ENCODE assay signal across 17 mouse cellular contexts in genomic region chr14:78983104-78983503, GRCm38 (mm10).
DNase-seq lines count a peak whose midpoint lies in the region; ATAC-seq lines count a peak whose summit lies in the region.
"Had no signal": no experiment of that assay in that cellular context is flagged by ENCODE, and none has a peak within 500 bp of the region (broad histone marks: within the 10 kb centered on the region; RNA-seq: fewer than 3 reads in every experiment).

No protein-coding gene starts in this region.

- WGBS in heart, embryonic 12.5 days: 42% methylated on average over 2 of the region's 2 CpGs
- 36% methylated on average over 2 of the region's 2 CpGs for WGBS in kidney, embryonic 16.5 days

- no peak for ATAC-seq in heart, embryonic 12.5 days (ENCODE audit: insufficient number of reproducible peaks, low FRiP score)
- ATAC-seq in kidney, embryonic 16.5 days (ENCODE audit: low FRiP score, low TSS enrichment): no peak
- ATAC-seq: forebrain, postnatal 0 days; inflammation-experienced regulatory T-cells, adult 6 months; liver, postnatal 0 days had no signal

- peaks cover 14% of the 10 kb centered on the region for H3K4me1 ChIP-seq in heart, embryonic 12.5 days (replicated peaks)
- 0 out of 2 replicates have a peak, but pooled peaks cover 4% of the 10 kb centered on the region for H3K4me1 ChIP-seq in kidney, embryonic 16.5 days (ENCODE audit: insufficient read depth, low read length)

- DNase-seq in heart, adult 11 months: peak; percentile 90
- peak; percentile 11 for DNase-seq in kidney, adult 9 months
- DNase-seq in testis, postnatal 14 days (ENCODE audit: low spot score): peak; percentile 43
- no peak for DNase-seq in testis, postnatal 10 days (ENCODE audit: low spot score)
- DNase-seq in ovary, postnatal 36 days (ENCODE audit: low spot score): peak; percentile 13
- no peak for DNase-seq in cerebellum, postnatal 10 days
- DNase-seq: cerebellum, adult 2 months; forebrain, postnatal 0 days; gastrocnemius, postnatal 10 days; liver, postnatal 0 days; thymus, adult 2 months had no signal

- no peaks in the 10 kb centered on the region for H3K36me3 ChIP-seq in heart, embryonic 12.5 days
- H3K36me3 ChIP-seq in kidney, embryonic 16.5 days (ENCODE audit: insufficient read depth, low read length): no peaks in the 10 kb centered on the region
- H3K36me3 ChIP-seq: heart, embryonic 10.5 days had no signal

- no peak overlapping the region for H3K9ac ChIP-seq in heart, embryonic 12.5 days
- H3K9ac ChIP-seq in kidney, embryonic 16.5 days (replicated peaks; ENCODE audit: low read length): no peak overlapping the region
- H3K9ac ChIP-seq: forebrain, postnatal 0 days; liver, postnatal 0 days had no signal

- H3K4me2 ChIP-seq in heart, embryonic 12.5 days: no peak overlapping the region
- no peak overlapping the region for H3K4me2 ChIP-seq in kidney, embryonic 16.5 days (replicated peaks; ENCODE audit: low read depth, low read length)

- H3K27ac ChIP-seq in heart, embryonic 12.5 days (ENCODE audit: poor library complexity, severe bottlenecking): no peak overlapping the region
- no peak overlapping the region for H3K27ac ChIP-seq in kidney, embryonic 16.5 days (ENCODE audit: low read length)
- H3K27ac ChIP-seq: layer of hippocampus, adult 2 months had no signal

- no peaks in the 10 kb centered on the region for H3K27me3 ChIP-seq in heart, embryonic 12.5 days (replicated peaks)
- H3K27me3 ChIP-seq in kidney, embryonic 16.5 days (ENCODE audit: insufficient read depth, low read length): no peaks in the 10 kb centered on the region

- H3K9me3 ChIP-seq in heart, embryonic 12.5 days (replicated peaks): no peaks in the 10 kb centered on the region
- no peaks in the 10 kb centered on the region for H3K9me3 ChIP-seq in kidney, embryonic 16.5 days (ENCODE audit: low read length)
- H3K9me3 ChIP-seq: heart, embryonic 10.5 days had no signal

- H3K4me3 ChIP-seq in heart, embryonic 12.5 days: no peak overlapping the region
- no peak overlapping the region for H3K4me3 ChIP-seq in kidney, embryonic 16.5 days (ENCODE audit: low read length)
- H3K4me3 ChIP-seq: erythroblast, embryonic 14.5 days; heart, embryonic 10.5 days; layer of hippocampus, adult 2 months had no signal

Comparison
In these comparisons a context has a peak if more than half of its experiments do, and no peak if none do; other contexts are left out.
1. DNase-seq: peak in heart, adult 11 months (single experiment), kidney, adult 9 months (single experiment), testis, postnatal 14 days (single experiment) and ovary, postnatal 36 days (single experiment); none in testis, postnatal 10 days (single experiment) and cerebellum, postnatal 10 days (0 of 2).